Comparison of ENCODE assay signal across 8 mouse cellular contexts in genomic region chr16:92464390-92464972, GRCm38 (mm10). TPM values are rescaled to one million over a fixed set of nuclear protein-coding genes. Genes with fewer than 3 reads are reported as not detected.
DNase-seq lines count a peak whose midpoint lies in the region; ATAC-seq and TF ChIP-seq lines count a peak whose summit lies in the region.

No protein-coding gene starts in this region.

- H3K4me1 ChIP-seq in heart, embryonic 11.5 days (ENCODE audit: control insufficient read depth, insufficient read depth, low read length) = peaks cover 17% of the 10 kb centered on the region
- H3K4me1 ChIP-seq in forebrain, embryonic 13.5 days = peaks cover 21% of the 10 kb centered on the region
- H3K4me1 ChIP-seq in limb, embryonic 15.5 days = peaks cover 32% of the 10 kb centered on the region

- 27% methylated on average over 14 of the region's 14 CpGs for WGBS in heart, embryonic 11.5 days (ENCODE audit: insufficient replicate concordance)
- WGBS in forebrain, embryonic 13.5 days = 46% methylated on average over 14 of the region's 14 CpGs
- 58% methylated on average over 14 of the region's 14 CpGs for WGBS in limb, embryonic 15.5 days

- no peak overlapping the region for H3K27ac ChIP-seq in heart, embryonic 11.5 days (ENCODE audit: low read depth, low read length)
- no peak overlapping the region for H3K27ac ChIP-seq in forebrain, embryonic 13.5 days
- H3K27ac ChIP-seq in limb, embryonic 15.5 days = no peak overlapping the region

- no peaks in the 10 kb centered on the region for H3K79me2 ChIP-seq in myocyte (ENCODE audit: control insufficient read depth, insufficient read depth)

- no peaks in the 10 kb centered on the region for H3K36me3 ChIP-seq in heart, embryonic 11.5 days (ENCODE audit: control insufficient read depth, insufficient read depth, low read length)
- H3K36me3 ChIP-seq in forebrain, embryonic 13.5 days (ENCODE audit: poor library complexity, severe bottlenecking) = no peaks in the 10 kb centered on the region
- no peaks in the 10 kb centered on the region for H3K36me3 ChIP-seq in limb, embryonic 15.5 days
- no peaks in the 10 kb centered on the region for H3K36me3 ChIP-seq in myocyte (ENCODE audit: control insufficient read depth, insufficient read depth)

- peak overlapping the region; percentile 76 for H3K4me3 ChIP-seq in heart, embryonic 11.5 days (ENCODE audit: low read depth, low read length)
- peak overlapping the region; percentile 89 for H3K4me3 ChIP-seq in forebrain, embryonic 13.5 days
- H3K4me3 ChIP-seq in limb, embryonic 15.5 days = peak overlapping the region; percentile 86
- peak overlapping the region; percentile 27 for H3K4me3 ChIP-seq in myocyte

- no peak for TF ChIP-seq POLR2A in myocyte (IDR thresholded peaks at IDR 0.05; ENCODE audit: insufficient read length, low read depth)

- H3ac ChIP-seq in myocyte (ENCODE audit: control insufficient read depth, insufficient read length) = no peak overlapping the region

- no peak for DNase-seq in heart, adult 9 months (ENCODE audit: low spot score in 2 of 2)
- DNase-seq in embryo, embryonic 10.5 days (ENCODE audit: low spot score) = no peak
- no peak for DNase-seq in urinary bladder, postnatal 10 days (ENCODE audit: low spot score)
- no peak for DNase-seq in ovary, adult 18-20 months (ENCODE audit: low spot score)

- 0 out of 2 replicates have a peak overlapping the region, but pooled peaks have one; percentile 81 for H3K9ac ChIP-seq in heart, embryonic 11.5 days (ENCODE audit: low read depth, low read length)
- peak overlapping the region; percentile 90; the same call in 1 of the 2 replicates for H3K9ac ChIP-seq in forebrain, embryonic 13.5 days
- H3K9ac ChIP-seq in limb, embryonic 15.5 days = 0 out of 2 replicates have a peak overlapping the region, but pooled peaks have one; percentile 2

- peak overlapping the region; percentile 85 for H3K4me2 ChIP-seq in heart, embryonic 11.5 days
- H3K4me2 ChIP-seq in forebrain, embryonic 13.5 days = peak overlapping the region; percentile 86
- H3K4me2 ChIP-seq in limb, embryonic 15.5 days = peak overlapping the region; percentile 73
- peak overlapping the region; percentile 93 for H3K4me2 ChIP-seq in myocyte (ENCODE audit: low read depth)

- H3K27me3 ChIP-seq in heart, embryonic 11.5 days (ENCODE audit: control insufficient read depth, insufficient read depth, low read length) = no peaks in the 10 kb centered on the region
- no peaks in the 10 kb centered on the region for H3K27me3 ChIP-seq in forebrain, embryonic 13.5 days
- H3K27me3 ChIP-seq in limb, embryonic 15.5 days = no peaks in the 10 kb centered on the region
- H3K27me3 ChIP-seq in myocyte (ENCODE audit: control insufficient read depth, insufficient read depth, insufficient read length) = no peaks in the 10 kb centered on the region

- ATAC-seq in heart, embryonic 11.5 days (replicated peaks; ENCODE audit: insufficient number of reproducible peaks, low FRiP score, low TSS enrichment) = no peak
- no peak for ATAC-seq in forebrain, embryonic 13.5 days
- ATAC-seq in limb, embryonic 15.5 days (ENCODE audit: insufficient number of reproducible peaks, low FRiP score, low TSS enrichment, low read depth) = no peak

- H3K9me3 ChIP-seq in heart, embryonic 11.5 days (replicated peaks; ENCODE audit: control insufficient read depth, low read length) = no peaks in the 10 kb centered on the region
- H3K9me3 ChIP-seq in forebrain, embryonic 13.5 days (replicated peaks) = no peaks in the 10 kb centered on the region
- H3K9me3 ChIP-seq in limb, embryonic 15.5 days = no peaks in the 10 kb centered on the region

TF ChIP-seq in myocyte, 11 proteins besides CTCF, POLR2A, EP300 and RAD21:
- TF ChIP-seq USF1 (IDR thresholded peaks at IDR 0.05; ENCODE audit: low read depth) = no peak
- TF ChIP-seq SRF (IDR thresholded peaks at IDR 0.05; ENCODE audit: control insufficient read depth, insufficient read length, low read depth) = no peak
- TF ChIP-seq MAX (IDR thresholded peaks at IDR 0.05; ENCODE audit: low read depth) = no peak
- no peak for TF ChIP-seq MYOD1 (IDR thresholded peaks at IDR 0.05; ENCODE audit: control insufficient read depth in 1 of 3, insufficient read length in 2 of 3, low read depth in 2 of 3)
- TF ChIP-seq E2F4 (IDR thresholded peaks at IDR 0.05; ENCODE audit: insufficient read depth) = no peak
- no peak for TF ChIP-seq REST (IDR thresholded peaks at IDR 0.05; ENCODE audit: insufficient read depth, insufficient read length)
- TF ChIP-seq MYOG (IDR thresholded peaks at IDR 0.05; ENCODE audit: control insufficient read depth in 1 of 3, insufficient read depth in 1 of 3, insufficient read length in 2 of 3, low read depth in 2 of 3) = no peak
- no peak for TF ChIP-seq POLR2AphosphoS2 (IDR thresholded peaks at IDR 0.05; ENCODE audit: insufficient read length, low read depth)
- no peak for TF ChIP-seq TCF3 (IDR thresholded peaks at IDR 0.05; ENCODE audit: insufficient read length, low read depth)
- no peak for TF ChIP-seq TCF12 (IDR thresholded peaks at IDR 0.05; ENCODE audit: insufficient read depth, poor library complexity, severe bottlenecking)
- no peak for TF ChIP-seq CEBPB (IDR thresholded peaks at IDR 0.05; ENCODE audit: insufficient read depth, poor library complexity, severe bottlenecking)

RNA-seq across cellular contexts. Expression of gene Rcan1, which starts 6.2 kb away (rescaled TPM):
- 103 and 150 TPM in 2 replicates for polyA plus RNA-seq in heart, embryonic 11.5 days (2014; fragmentation: Nextera tagmentation; extraction: Ambion mirVana)
- 34.3 and 36.5 TPM in 2 replicates for polyA plus RNA-seq in forebrain, embryonic 13.5 days (2015; fragmentation: Nextera tagmentation; extraction: Ambion mirVana)
- polyA plus RNA-seq in limb, embryonic 15.5 days (2015; fragmentation: Nextera tagmentation; extraction: Ambion mirVana) = 39.9 and 41.2 TPM in 2 replicates
- polyA plus RNA-seq in myocyte (2012; fragmentation: generic; extraction: Trizol) = 20.2 TPM

RNA-seq across cellular contexts. Expression of gene Clic6, which starts 21.1 kb away (rescaled TPM):
- 0.54 and 0.59 TPM in 2 replicates for polyA plus RNA-seq in heart, embryonic 11.5 days (2014; fragmentation: Nextera tagmentation; extraction: Ambion mirVana)
- polyA plus RNA-seq in forebrain, embryonic 13.5 days (2015; fragmentation: Nextera tagmentation; extraction: Ambion mirVana) = 3.6 and 5.6 TPM in 2 replicates
- 1.1 and 1.4 TPM in 2 replicates for polyA plus RNA-seq in limb, embryonic 15.5 days (2015; fragmentation: Nextera tagmentation; extraction: Ambion mirVana)
- polyA plus RNA-seq in myocyte (2012; fragmentation: generic; extraction: Trizol) = not detected

Comparison
In these comparisons a context has a peak if more than half of its experiments do, and no peak if none do; other contexts are left out.
1. H3K4me3 ChIP-seq: peak in every context shown above with its lines; median percentile 89 in forebrain, embryonic 13.5 days; 86 in limb, embryonic 15.5 days; 76 in heart, embryonic 11.5 days; 27 in myocyte.
2. H3K9ac ChIP-seq: peak in every context shown above with its lines; median percentile 90 in forebrain, embryonic 13.5 days; 81 in heart, embryonic 11.5 days; 2 in limb, embryonic 15.5 days.